Mouse (Mus musculus) adrenal gland, adult 8-10 months (tissue): ENCODE results near the gene 1700013H16Rik. TPM values are rescaled to one million over a fixed set of nuclear protein-coding genes. Genes with fewer than 3 reads are reported as not detected.
A peak's percentile ranks its signal among the peaks of the same experiment; 100 is the strongest.
"Not testable (repeated sequence)": the region's sequence is repeated elsewhere in the genome, so short reads cannot be mapped to it uniquely, and the experiment has no call there.

Source experiments
- DNase-seq: peaks from one replicate; pipeline ENCODE4 v3.0.0; 2022
- total RNA-seq, 4 experiments: library from RNA; stranded (reverse); gene quantifications; 2 replicates each; pipeline ENCODE4 v1.2.4; 2022

The 1700013H16Rik gene
- total RNA-seq = not detected

DNA sequence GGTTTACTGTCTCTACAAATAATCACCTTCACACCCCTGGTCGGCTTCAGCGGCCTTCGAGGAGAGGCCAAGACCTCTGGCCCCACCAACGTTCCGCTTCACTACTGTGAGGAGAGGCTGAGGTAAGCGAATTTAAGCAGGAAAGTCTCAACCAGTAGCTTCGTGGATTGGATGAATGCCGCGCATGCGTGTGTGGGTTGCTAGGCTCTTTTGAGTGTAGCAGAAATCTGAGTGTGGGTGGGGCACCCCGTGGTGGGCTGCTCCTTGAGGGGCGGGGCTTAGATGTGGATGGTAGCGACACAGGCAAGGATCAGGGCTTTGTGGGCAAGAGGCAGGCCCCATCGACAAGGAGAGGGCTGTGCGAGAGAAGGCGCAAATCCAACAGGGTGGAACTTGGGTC is at the start of gene 1700013H16Rik:
Gene 1700013H16Rik (minus strand): TSS at position 96 of the 400 bp plus-strand sequence.
- DNase-seq = no peak

DNA sequence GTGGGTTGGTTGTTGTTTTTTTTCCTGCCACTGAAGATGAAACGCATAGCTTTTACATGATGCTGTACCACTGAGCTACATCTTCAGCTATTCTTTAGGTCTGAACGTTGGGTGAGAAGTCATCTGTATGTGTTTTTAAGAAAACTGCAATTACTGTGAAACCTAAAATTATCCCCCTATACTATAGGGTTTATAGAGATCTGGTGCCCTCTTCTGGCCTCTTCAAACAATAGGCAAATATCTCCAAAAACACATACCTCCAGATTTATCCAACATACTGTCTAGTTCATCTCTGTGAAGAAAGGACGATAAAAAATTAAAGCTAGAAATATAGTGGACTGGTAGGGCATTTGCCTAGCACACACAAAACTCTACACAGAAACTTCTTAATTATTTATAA is 41.4 kb upstream of the 1700013H16Rik start:
- no peak for DNase-seq

- DNase-seq = not testable (repeated sequence)
Observed at GRCm38 (mm10) chrX:53797519-53797918, 39.9 kb upstream of the 1700013H16Rik start, which contains the start of gene Xlr. TSS of gene Xlr (minus strand) at chrX:53797706.

- DNase-seq = no peak
Observed at GRCm38 (mm10) chrX:53776276-53776675, 18.6 kb upstream of the 1700013H16Rik start, which contains the start of gene Zfp36l3. TSS of gene Zfp36l3 (minus strand) at chrX:53776394.

GRCm38 (mm10) chrX:53752851-53753250 is 4.8 kb downstream of the 1700013H16Rik start:
- no peak for DNase-seq

GRCm38 (mm10) chrX:53728967-53729366 is 28.7 kb downstream of the 1700013H16Rik start:
- no peak for DNase-seq

- DNase-seq = no peak
Observed at GRCm38 (mm10) chrX:53724596-53724995, 33.0 kb downstream of the 1700013H16Rik start, which contains the start of gene 4930502E18Rik. TSS of gene 4930502E18Rik (plus strand) at chrX:53724826.

GRCm38 (mm10) chrX:53716323-53717182 is 41.1 kb downstream of the 1700013H16Rik start:
- peak; percentile 26 for DNase-seq

DNA sequence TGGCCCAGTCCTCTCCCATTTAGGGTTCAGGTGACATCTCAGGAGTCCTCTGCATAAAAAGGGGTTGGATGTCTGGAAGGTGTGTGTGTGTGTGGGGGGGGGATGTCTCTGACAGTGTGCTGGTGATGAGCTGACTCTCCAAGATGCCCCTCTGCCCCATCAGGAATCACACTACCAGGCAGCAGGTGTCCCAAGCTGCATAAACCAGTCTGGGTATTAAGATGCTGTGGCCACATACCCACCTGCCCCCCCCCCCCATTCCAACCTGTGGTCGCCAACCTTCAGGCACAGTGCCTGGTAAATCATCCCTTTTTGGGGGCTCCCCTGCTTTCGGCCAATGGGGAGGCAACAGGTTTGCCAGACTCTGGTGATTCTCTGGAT is 41.7 kb downstream of the 1700013H16Rik start:
- no peak for DNase-seq

DNA sequence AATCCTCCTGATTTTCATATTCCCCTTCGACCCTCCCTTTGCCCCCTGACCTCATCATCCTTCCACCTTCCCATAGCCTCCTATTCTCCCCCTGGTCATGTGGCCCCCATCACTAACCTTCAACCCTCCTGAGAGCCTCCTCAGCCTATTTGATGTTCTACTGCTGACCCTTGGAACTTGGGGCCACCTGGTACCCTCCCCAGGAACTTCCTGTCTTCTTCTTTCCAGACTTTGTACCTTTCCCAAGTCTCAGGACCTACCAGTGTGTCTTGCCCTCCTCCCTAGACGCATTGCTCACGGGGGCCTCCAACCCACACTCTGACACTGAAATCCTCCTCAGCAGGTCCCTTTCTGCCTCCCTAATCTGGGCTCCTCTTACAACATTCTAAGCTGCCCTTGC is 55.0 kb downstream of the 1700013H16Rik start:
- no peak for DNase-seq

DNA sequence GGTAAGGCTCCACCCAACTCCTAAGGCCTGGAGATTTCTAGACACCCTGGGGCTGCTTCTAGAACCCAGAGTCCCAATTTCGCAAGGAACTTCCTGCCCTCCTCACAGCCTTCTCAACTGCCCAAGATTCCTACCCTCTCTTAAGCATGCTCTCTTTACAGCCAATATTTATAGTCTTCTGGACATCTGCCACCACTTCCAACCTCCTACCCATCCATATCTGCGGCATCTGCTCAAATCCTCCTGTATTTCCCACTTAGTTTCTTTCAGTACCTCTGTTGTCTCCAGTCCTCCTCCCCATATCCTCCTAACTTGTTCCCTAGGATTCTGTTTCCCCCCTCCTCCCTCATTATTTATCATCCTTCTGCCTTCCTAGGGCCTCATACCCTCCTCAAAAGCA is 58.4 kb downstream of the 1700013H16Rik start:
- no peak for DNase-seq

DNA sequence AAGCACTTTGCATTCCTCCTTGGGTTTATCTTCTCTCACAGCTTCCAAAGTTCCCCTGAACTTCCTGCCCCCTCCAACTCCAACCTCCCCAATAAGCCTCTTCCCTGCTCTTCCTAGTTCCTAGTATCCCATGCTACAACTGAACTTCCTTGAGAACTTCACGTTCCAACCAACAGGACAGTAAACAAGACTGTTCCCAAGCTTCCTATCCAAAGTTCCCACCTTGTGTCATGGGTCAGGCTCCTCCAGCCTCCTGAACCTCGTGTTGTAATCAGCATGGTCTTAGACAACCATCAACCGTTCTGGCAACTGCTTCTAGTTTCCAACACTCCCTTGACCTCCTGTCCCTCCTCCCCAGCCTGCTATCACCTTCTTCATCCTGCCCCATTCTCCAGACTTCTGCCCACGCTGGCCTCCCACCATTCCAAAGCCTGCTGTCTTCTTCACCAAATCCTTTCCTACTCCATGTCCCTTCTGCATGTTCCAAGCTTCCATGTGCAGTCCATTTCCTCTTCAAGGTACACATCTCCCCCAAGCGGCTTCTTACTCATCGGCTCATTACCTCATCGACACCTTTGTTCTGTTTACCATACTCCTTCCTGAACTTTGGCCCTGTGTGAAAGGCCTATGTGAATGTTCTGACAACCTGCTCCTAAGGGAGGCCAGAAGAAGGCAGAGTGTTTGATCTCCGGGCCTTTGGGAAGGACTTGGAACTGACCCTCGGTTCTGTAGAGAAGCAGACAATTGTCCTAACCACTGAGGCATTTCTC is 63.4 kb downstream of the 1700013H16Rik start:
- no peak for DNase-seq

GRCm38 (mm10) chrX:53693141-53693540 is 64.5 kb downstream of the 1700013H16Rik start:
- no peak for DNase-seq

Other genes starting within 250 kb of the 1700013H16Rik start
- 100 to 1,000 TPM; 141 to 228 (median 193) TPM for gene Rtl8c, start 149.8 kb downstream of the 1700013H16Rik start, total RNA-seq
- 1 to 10 TPM in 1 of 4 experiments, not detected in 3; 1.3 TPM for gene Gm14597, start 148.9 kb downstream of the 1700013H16Rik start, total RNA-seq
- 100 to 1,000 TPM; 177 to 219 (median 193) TPM for gene Rtl8a, start 114.1 kb downstream of the 1700013H16Rik start, total RNA-seq
- 100 to 1,000 TPM in 3 of 4 experiments, 10 to 100 TPM in 1; 100.0 to 122 (median 105) TPM for gene Rtl8b, start 87.4 kb downstream of the 1700013H16Rik start, total RNA-seq
- gene 4930502E18Rik, start 33.0 kb downstream of the 1700013H16Rik start, total RNA-seq = under 1 TPM in 3 of 4 experiments, not detected in 1; 0.27 to 0.52 (median 0.41) TPM
- gene Zfp36l3, start 18.6 kb upstream of the 1700013H16Rik start, total RNA-seq = not detected
- 1 to 10 TPM; 1.1 to 2.1 (median 1.2) TPM for gene Xlr, start 39.9 kb upstream of the 1700013H16Rik start, total RNA-seq